Mouse (Mus musculus): ENCODE results near the gene H2-Oa. TPM values are rescaled to one million over a fixed set of nuclear protein-coding genes. Genes with fewer than 3 reads are reported as not detected.

Gene H2-Oa
- polyA plus RNA-seq, 1 experiment = 0.07 TPM

- TF ChIP-seq POLR2A (IDR thresholded peaks at IDR 0.05; ENCODE audit: borderline replicate concordance, extremely low read depth, insufficient read depth, insufficient read length, poor library complexity, severe bottlenecking) = no peak
- TF ChIP-seq CTCF (IDR thresholded peaks at IDR 0.05; ENCODE audit: borderline replicate concordance, extremely low read depth, insufficient read depth, insufficient read length) = no peak
These were observed 4.8 kb upstream of the H2-Oa start for GRCm38 (mm10) chr17:34087386-34087785.

GRCm38 (mm10) chr17:34088124-34088523 lies 4.0 kb upstream of the H2-Oa start:
- TF ChIP-seq CTCF (IDR thresholded peaks at IDR 0.05; ENCODE audit: borderline replicate concordance, extremely low read depth, insufficient read depth, insufficient read length) = no peak
- TF ChIP-seq POLR2A (IDR thresholded peaks at IDR 0.05; ENCODE audit: borderline replicate concordance, extremely low read depth, insufficient read depth, insufficient read length, poor library complexity, severe bottlenecking) = no peak
- no peak for DNase-seq (ENCODE audit: low read depth)

More at GRCm38 (mm10) chr17:34087386-34087785, 4.8 kb upstream of the H2-Oa start:
- no peak for DNase-seq (ENCODE audit: low read depth)

GRCm38 (mm10) chr17:34090923-34091322 lies 1.2 kb upstream of the H2-Oa start:
- no peak for TF ChIP-seq POLR2A (IDR thresholded peaks at IDR 0.05; ENCODE audit: borderline replicate concordance, extremely low read depth, insufficient read depth, insufficient read length, poor library complexity, severe bottlenecking)
- 0 out of 2 replicates have a peak, but pooled peaks have one; percentile 24 for TF ChIP-seq CTCF (IDR thresholded peaks at IDR 0.05; ENCODE audit: borderline replicate concordance, extremely low read depth, insufficient read depth, insufficient read length)
- no peak for DNase-seq (ENCODE audit: low read depth)

GRCm38 (mm10) chr17:34093199-34093874 lies 1.2 kb downstream of the H2-Oa start:
- DNase-seq (ENCODE audit: low read depth) = peak; percentile 50
- no peak for TF ChIP-seq CTCF (IDR thresholded peaks at IDR 0.05; ENCODE audit: borderline replicate concordance, extremely low read depth, insufficient read depth, insufficient read length)
- TF ChIP-seq POLR2A (IDR thresholded peaks at IDR 0.05; ENCODE audit: borderline replicate concordance, extremely low read depth, insufficient read depth, insufficient read length, poor library complexity, severe bottlenecking) = no peak

- DNase-seq (ENCODE audit: low read depth) = no peak
- no peak for TF ChIP-seq CTCF (IDR thresholded peaks at IDR 0.05; ENCODE audit: borderline replicate concordance, extremely low read depth, insufficient read depth, insufficient read length)
- no peak for TF ChIP-seq POLR2A (IDR thresholded peaks at IDR 0.05; ENCODE audit: borderline replicate concordance, extremely low read depth, insufficient read depth, insufficient read length, poor library complexity, severe bottlenecking)
These were observed 2.3 kb downstream of the H2-Oa start for GRCm38 (mm10) chr17:34094283-34095035.

- TF ChIP-seq CTCF (IDR thresholded peaks at IDR 0.05; ENCODE audit: borderline replicate concordance, extremely low read depth, insufficient read depth, insufficient read length) (no peak), POLR2A (IDR thresholded peaks at IDR 0.05; ENCODE audit: borderline replicate concordance, extremely low read depth, insufficient read depth, insufficient read length, poor library complexity, severe bottlenecking) (no peak)
- no peak for DNase-seq (ENCODE audit: low read depth)
These were observed 4.4 kb downstream of the H2-Oa start for GRCm38 (mm10) chr17:34096497-34097010.

- no peak for TF ChIP-seq CTCF (IDR thresholded peaks at IDR 0.05; ENCODE audit: borderline replicate concordance, extremely low read depth, insufficient read depth, insufficient read length)
- no peak for TF ChIP-seq POLR2A (IDR thresholded peaks at IDR 0.05; ENCODE audit: borderline replicate concordance, extremely low read depth, insufficient read depth, insufficient read length, poor library complexity, severe bottlenecking)
These were observed 5.1 kb downstream of the H2-Oa start for GRCm38 (mm10) chr17:34097272-34097671.

GRCm38 (mm10) chr17:34098709-34099479 lies 6.8 kb downstream of the H2-Oa start:
- TF ChIP-seq CTCF (IDR thresholded peaks at IDR 0.05; ENCODE audit: borderline replicate concordance, extremely low read depth, insufficient read depth, insufficient read length) (no peak), POLR2A (IDR thresholded peaks at IDR 0.05; ENCODE audit: borderline replicate concordance, extremely low read depth, insufficient read depth, insufficient read length, poor library complexity, severe bottlenecking) (no peak)
- DNase-seq (ENCODE audit: low read depth) = no peak

More at GRCm38 (mm10) chr17:34097272-34097671, 5.1 kb downstream of the H2-Oa start:
- no peak for DNase-seq (ENCODE audit: low read depth)

- TF ChIP-seq POLR2A (IDR thresholded peaks at IDR 0.05; ENCODE audit: borderline replicate concordance, extremely low read depth, insufficient read depth, insufficient read length, poor library complexity, severe bottlenecking) (no peak), CTCF (IDR thresholded peaks at IDR 0.05; ENCODE audit: borderline replicate concordance, extremely low read depth, insufficient read depth, insufficient read length) (no peak)
- peak; percentile 68 for DNase-seq (ENCODE audit: low read depth)
These were observed 7.4 kb downstream of the H2-Oa start for GRCm38 (mm10) chr17:34099531-34099930.

GRCm38 (mm10) chr17:34101185-34101584 lies 9.0 kb downstream of the H2-Oa start:
- no peak for TF ChIP-seq POLR2A (IDR thresholded peaks at IDR 0.05; ENCODE audit: borderline replicate concordance, extremely low read depth, insufficient read depth, insufficient read length, poor library complexity, severe bottlenecking)
- TF ChIP-seq CTCF (IDR thresholded peaks at IDR 0.05; ENCODE audit: borderline replicate concordance, extremely low read depth, insufficient read depth, insufficient read length) = no peak
- DNase-seq (ENCODE audit: low read depth) = no peak

- TF ChIP-seq POLR2A (IDR thresholded peaks at IDR 0.05; ENCODE audit: borderline replicate concordance, extremely low read depth, insufficient read depth, insufficient read length, poor library complexity, severe bottlenecking) = no peak
- TF ChIP-seq CTCF (IDR thresholded peaks at IDR 0.05; ENCODE audit: borderline replicate concordance, extremely low read depth, insufficient read depth, insufficient read length) = peak; percentile 90
- DNase-seq (ENCODE audit: low read depth) = peak; percentile 93
These were observed 9.5 kb downstream of the H2-Oa start for GRCm38 (mm10) chr17:34101604-34102032.
